Mouse (Mus musculus) midbrain, embryonic 11.5 days (tissue): ENCODE measurements around the gene Celf2. TPM values are rescaled to one million over a fixed set of nuclear protein-coding genes. Genes with fewer than 3 reads are reported as not detected.

Experiments
- ATAC-seq: fragments of 200-750 bp; cut with Nextera tagmentation; 2 replicates; pipeline ENCODE4 v1.8.0; 2017; ENCODE audit warnings: moderate TSS enrichment, moderate library complexity; ENCODE audit not compliant: low FRiP score
- DNase-seq: peaks from one replicate; pipeline ENCODE4 v3.0.0; 2015; ENCODE audit warnings: low spot score; ENCODE audit errors: missing footprints
- H3K27ac ChIP-seq: fragments of 300-500 bp; sonication (generic); 2 replicates; pipeline ENCODE4 v1.5.1; 2014; ENCODE audit warnings: low read depth, low read length
- H3K27me3 ChIP-seq: fragments of 300-500 bp; sonication (generic); 2 replicates; pipeline ENCODE4 v1.6.1; 2014; ENCODE audit warnings: mild to moderate bottlenecking, low read length, moderate library complexity, mixed read lengths; ENCODE audit not compliant: control insufficient read depth, insufficient read depth
- H3K36me3 ChIP-seq: fragments of 300-500 bp; sonication (generic); 2 replicates; pipeline ENCODE4 v1.6.1; 2014; ENCODE audit warnings: mild to moderate bottlenecking, low read length, moderate library complexity, mixed read lengths; ENCODE audit not compliant: control insufficient read depth, insufficient read depth
- H3K4me1 ChIP-seq: fragments of 300-500 bp; sonication (generic); 2 replicates; pipeline ENCODE4 v1.6.1; 2014; ENCODE audit warnings: low read length; ENCODE audit not compliant: control insufficient read depth, insufficient read depth
- H3K4me2 ChIP-seq: fragments of 300-500 bp; sonication (generic); 2 replicates; pipeline ENCODE4 v1.6.1; 2014; ENCODE audit warnings: mild to moderate bottlenecking, moderate library complexity
- H3K4me3 ChIP-seq: fragments of 300-500 bp; sonication (generic); 2 replicates; pipeline ENCODE4 v1.5.1; 2014; ENCODE audit warnings: low read depth, low read length
- H3K9ac ChIP-seq: fragments of 300-500 bp; sonication (generic); 2 replicates; pipeline ENCODE4 v1.6.1; 2014; ENCODE audit warnings: low read length
- H3K9me3 ChIP-seq: fragments of 300-500 bp; sonication (generic); 2 replicates; pipeline ENCODE4 v1.6.1; 2016; ENCODE audit warnings: low read length; ENCODE audit not compliant: control insufficient read depth
- WGBS: fragments of 180-500 bp; shearing (Covaris S2); extraction: QIAGEN DNeasy Blood & Tissue Kit; methylation state at CpG from one replicate; pipeline ENCODE4 v1.1.7; 2014; 5-methylcytosine and 5-hydroxymethylcytosine counted together
- polyA plus RNA-seq: library from polyadenylated mRNA; unstranded; fragments of >200 nt; fragmentation: Nextera tagmentation; extraction: Ambion mirVana; gene quantifications from 2 replicates; pipeline ENCODE4 v1.2.1, GENCODE M21; 2014

Celf2 gene
- polyA plus RNA-seq, 1 experiment from 2014 or later = 92.7 TPM

DNA sequence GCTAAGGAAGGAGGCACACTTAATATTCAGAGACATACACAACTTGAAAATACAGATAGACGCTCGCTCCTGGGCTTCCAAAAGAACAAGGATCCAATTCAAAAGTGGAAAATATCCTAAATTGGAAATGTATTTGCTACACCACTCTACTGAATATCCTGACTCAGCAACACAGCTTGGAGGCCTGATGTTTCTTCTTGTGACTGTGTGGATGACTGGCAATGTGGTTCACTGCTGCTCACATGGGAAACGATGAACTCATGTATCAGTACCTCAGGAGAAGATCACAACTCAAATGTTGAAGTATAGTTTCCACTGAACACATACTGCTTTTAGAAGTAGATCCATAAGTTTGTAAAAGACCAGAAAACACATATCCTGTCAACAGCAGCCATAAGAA is 944.2 kb downstream of the Celf2 start:
- no peak for ATAC-seq
- Histone ChIP-seq H3K27ac (no peak overlapping the region), H3K27me3 (no peaks in the 10 kb centered on the region), H3K9ac (no peak overlapping the region), H3K4me3 (no peak overlapping the region), H3K36me3 (no peaks in the 10 kb centered on the region), H3K9me3 (no peaks in the 10 kb centered on the region), H3K4me2 (no peak overlapping the region), H3K4me1 (no peaks in the 10 kb centered on the region)
- DNase-seq = peak; percentile 19
- WGBS = 90% methylated on average over 3 of the region's 3 CpGs

- Histone ChIP-seq H3K9me3 (no peaks in the 10 kb centered on the region), H3K9ac (no peak overlapping the region), H3K4me1 (no peaks in the 10 kb centered on the region), H3K27ac (no peak overlapping the region), H3K27me3 (no peaks in the 10 kb centered on the region), H3K4me3 (no peak overlapping the region), H3K4me2 (no peak overlapping the region), H3K36me3 (0 out of 2 replicates have a peak, but pooled peaks cover 2% of the 10 kb centered on the region)
- WGBS = 90% methylated on average over 3 of the region's 3 CpGs
- DNase-seq (peak; percentile 26), ATAC-seq (no peak)
These were observed 948.0 kb downstream of the Celf2 start for GRCm38 (mm10) chr2:6561337-6561736.

DNA sequence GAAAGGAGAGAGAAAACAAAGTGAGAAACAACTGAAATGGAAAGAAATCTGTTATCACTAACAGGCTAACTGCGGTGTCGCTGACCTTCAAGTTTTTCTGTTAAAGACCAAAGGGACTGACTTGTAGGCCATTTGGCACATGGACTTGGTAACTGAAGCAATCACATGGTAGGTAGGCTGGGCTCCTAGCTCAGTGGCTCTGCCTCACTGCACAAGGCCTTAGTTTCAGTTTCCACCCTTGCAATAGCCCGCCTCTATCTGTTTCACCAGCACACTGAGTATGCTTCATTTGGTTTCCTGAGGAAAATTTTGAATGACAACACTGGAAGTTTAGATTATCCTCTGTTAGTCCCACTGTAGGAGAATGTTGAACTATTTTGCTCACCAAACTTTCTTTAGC is 948.6 kb downstream of the Celf2 start:
- ATAC-seq (no peak), DNase-seq (peak; percentile 8)
- Histone ChIP-seq H3K27ac (no peak overlapping the region), H3K4me2 (no peak overlapping the region), H3K36me3 (0 out of 2 replicates have a peak, but pooled peaks cover 2% of the 10 kb centered on the region), H3K9me3 (no peaks in the 10 kb centered on the region), H3K4me1 (no peaks in the 10 kb centered on the region), H3K4me3 (no peak overlapping the region), H3K9ac (no peak overlapping the region), H3K27me3 (no peaks in the 10 kb centered on the region)
- WGBS = 90% methylated on average over 3 of the region's 3 CpGs

DNA sequence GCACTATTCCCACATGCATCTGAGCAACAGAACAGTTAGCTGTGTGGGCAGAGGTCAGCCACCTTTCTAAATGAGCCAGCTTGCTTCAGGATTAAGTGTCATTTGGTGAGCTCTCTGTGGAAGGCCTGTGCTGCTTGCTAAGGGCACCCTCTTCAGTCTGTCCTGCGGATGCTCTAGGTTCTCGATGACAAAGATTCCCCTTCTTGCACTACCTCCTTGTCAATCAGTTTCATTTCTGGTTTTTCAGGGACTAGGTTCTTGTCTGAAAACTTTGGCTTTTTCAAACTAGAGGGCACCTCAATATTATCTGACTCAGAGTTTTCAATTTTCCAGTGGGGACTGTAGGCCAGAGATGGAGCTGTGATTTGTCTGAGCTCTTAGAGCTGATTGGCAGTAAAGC is 949.8 kb downstream of the Celf2 start:
- H3K4me3 ChIP-seq = no peak overlapping the region
- H3K9me3 ChIP-seq = no peaks in the 10 kb centered on the region
- no peak overlapping the region for H3K9ac ChIP-seq
- no peaks in the 10 kb centered on the region for H3K4me1 ChIP-seq
- DNase-seq (peak; percentile 68), ATAC-seq (no peak)
- no peaks in the 10 kb centered on the region for H3K27me3 ChIP-seq
- no peak overlapping the region for H3K27ac ChIP-seq
- no peak overlapping the region for H3K4me2 ChIP-seq
- 0 out of 2 replicates have a peak, but pooled peaks cover 2% of the 10 kb centered on the region for H3K36me3 ChIP-seq
- 91% methylated on average over 2 of the region's 2 CpGs for WGBS

DNA sequence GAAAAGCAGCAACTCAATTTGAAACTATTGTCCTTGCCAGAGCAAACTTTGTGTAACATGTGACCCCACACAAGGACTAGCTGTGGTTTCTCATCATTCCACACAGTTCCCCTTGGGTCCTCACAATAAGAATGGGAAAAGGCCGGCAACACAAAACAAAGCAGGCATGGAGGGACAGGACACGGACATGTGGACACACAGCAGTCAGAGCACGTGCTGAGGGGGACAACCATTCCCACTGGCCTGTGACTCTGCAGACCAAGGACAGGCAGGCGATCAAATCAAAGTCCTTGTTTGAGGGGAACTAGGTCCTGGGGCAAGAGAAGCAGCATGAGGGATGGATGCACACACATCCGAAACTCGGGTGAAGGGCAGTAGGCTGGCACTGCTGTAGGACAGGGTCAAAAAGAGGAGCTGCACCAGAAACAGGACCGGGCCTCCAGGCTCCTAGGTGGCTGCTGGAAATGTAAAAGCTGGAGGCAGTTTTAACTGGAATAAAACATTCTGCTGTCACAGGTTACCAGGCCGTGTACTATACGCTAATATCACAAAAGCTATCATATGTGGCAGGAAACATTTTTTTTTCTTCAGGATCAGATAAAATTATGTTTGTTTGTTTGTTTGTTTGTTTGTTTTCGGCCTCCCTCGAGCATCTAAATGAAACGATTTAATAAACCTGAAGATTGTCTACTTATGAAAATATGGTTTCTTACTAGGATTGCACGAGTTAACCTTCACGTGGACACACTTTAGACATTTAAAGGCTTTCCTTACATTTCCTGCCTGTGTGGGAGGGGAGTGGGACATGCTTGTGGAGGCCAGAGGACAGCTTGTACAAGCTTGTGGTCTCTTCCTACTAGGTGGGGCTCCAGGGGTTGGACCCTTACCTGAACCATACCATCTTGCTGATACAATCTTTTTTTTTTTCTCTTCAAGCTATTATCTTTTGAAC is 950.8 kb downstream of the Celf2 start:
- Histone ChIP-seq H3K9ac (no peak overlapping the region), H3K36me3 (peaks cover 2% of the 10 kb centered on the region; the same call in 1 of the 2 replicates), H3K27ac (no peak overlapping the region), H3K4me3 (no peak overlapping the region), H3K27me3 (no peaks in the 10 kb centered on the region), H3K9me3 (no peaks in the 10 kb centered on the region), H3K4me1 (no peaks in the 10 kb centered on the region), H3K4me2 (no peak overlapping the region)
- DNase-seq (peak; percentile 72), ATAC-seq (no peak)
- WGBS = 87% methylated on average over 14 of the region's 14 CpGs

GRCm38 (mm10) chr2:6557749-6558148 is 951.6 kb downstream of the Celf2 start:
- Histone ChIP-seq H3K4me3 (no peak overlapping the region), H3K9me3 (no peaks in the 10 kb centered on the region), H3K27me3 (no peaks in the 10 kb centered on the region), H3K27ac (no peak overlapping the region), H3K4me2 (no peak overlapping the region), H3K4me1 (no peaks in the 10 kb centered on the region), H3K36me3 (peaks cover 2% of the 10 kb centered on the region; the same call in 1 of the 2 replicates), H3K9ac (no peak overlapping the region)
- DNase-seq (peak; percentile 39), ATAC-seq (no peak)
- 84% methylated on average over 3 of the region's 3 CpGs for WGBS

- 98% methylated on average over 2 of the region's 2 CpGs for WGBS
- no peak overlapping the region for H3K4me3 ChIP-seq
- H3K27me3 ChIP-seq = no peaks in the 10 kb centered on the region
- H3K36me3 ChIP-seq = peaks cover 2% of the 10 kb centered on the region; the same call in 1 of the 2 replicates
- DNase-seq (peak; percentile 53), ATAC-seq (no peak)
- no peak overlapping the region for H3K9ac ChIP-seq
- no peak overlapping the region for H3K27ac ChIP-seq
- no peaks in the 10 kb centered on the region for H3K9me3 ChIP-seq
- no peak overlapping the region for H3K4me2 ChIP-seq
- no peaks in the 10 kb centered on the region for H3K4me1 ChIP-seq
These were observed 952.5 kb downstream of the Celf2 start for GRCm38 (mm10) chr2:6556913-6557312.

DNA sequence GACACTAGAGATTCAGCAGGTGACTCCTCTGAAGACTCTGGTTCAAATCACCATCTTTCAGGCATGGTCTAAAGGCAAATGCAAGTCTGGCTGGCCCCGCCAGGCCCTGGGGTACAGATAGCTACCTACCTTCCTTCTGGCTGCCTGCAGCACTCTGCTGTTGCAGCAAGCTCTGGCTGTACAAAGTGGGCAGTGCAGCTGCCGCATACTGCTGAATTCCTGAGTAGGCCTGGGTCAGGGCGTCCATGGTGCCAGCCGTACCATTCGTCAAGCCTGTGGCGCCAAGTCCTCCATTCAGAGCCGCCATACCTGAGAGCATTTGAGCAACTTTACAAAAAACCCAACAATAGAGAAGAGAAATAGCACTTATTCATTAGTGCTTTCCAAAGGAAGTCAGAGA is 955.7 kb downstream of the Celf2 start:
- 93% methylated on average over 7 of the region's 7 CpGs for WGBS
- H3K27me3 ChIP-seq = no peaks in the 10 kb centered on the region
- ATAC-seq (no peak), DNase-seq (peak; percentile 54)
- H3K4me3 ChIP-seq = no peak overlapping the region
- no peaks in the 10 kb centered on the region; the same call in 1 of the 2 replicates for H3K36me3 ChIP-seq
- H3K9me3 ChIP-seq = no peaks in the 10 kb centered on the region
- H3K4me2 ChIP-seq = no peak overlapping the region
- no peak overlapping the region for H3K27ac ChIP-seq
- H3K4me1 ChIP-seq = peaks cover 2% of the 10 kb centered on the region; the same call in 1 of the 2 replicates
- no peak overlapping the region for H3K9ac ChIP-seq

DNA sequence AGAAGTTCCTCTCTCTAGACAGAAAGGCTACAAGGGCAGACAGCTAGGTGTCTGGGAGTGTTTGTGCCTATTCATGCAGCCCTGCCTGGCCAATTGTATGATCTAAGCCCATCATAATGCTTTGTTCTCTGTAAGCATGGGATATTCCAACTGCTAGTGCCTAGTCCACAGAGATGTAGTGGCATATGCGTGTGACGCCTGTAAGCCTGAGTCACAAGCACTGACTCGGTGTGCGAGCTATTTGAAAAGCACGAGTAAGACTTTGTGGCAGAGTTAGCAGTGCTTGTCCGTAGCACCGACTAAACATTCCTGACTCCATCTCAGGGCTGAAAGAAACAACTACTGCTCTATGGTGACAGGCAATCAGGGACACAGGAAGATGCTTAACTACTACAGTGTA is 960.1 kb downstream of the Celf2 start:
- ATAC-seq = no peak
- Histone ChIP-seq H3K9me3 (no peaks in the 10 kb centered on the region), H3K36me3 (no peaks in the 10 kb centered on the region; the same call in 1 of the 2 replicates), H3K27ac (no peak overlapping the region), H3K4me3 (no peak overlapping the region), H3K27me3 (no peaks in the 10 kb centered on the region), H3K9ac (no peak overlapping the region), H3K4me2 (no peak overlapping the region), H3K4me1 (peaks cover 23% of the 10 kb centered on the region)
- DNase-seq = no peak
- WGBS = 85% methylated on average over 7 of the region's 7 CpGs
